Mouse (Mus musculus) cerebellum, adult 2 months (tissue): ENCODE data around the gene Cldn34a.

Source experiments
- CTCF ChIP-seq: fragments of 200-500 bp; IDR thresholded peaks from 2 replicates; pipeline ENCODE4 v1.5.1; 2011; ENCODE audit warnings: low read depth, mild to moderate bottlenecking, control low read depth, low read length, moderate library complexity, borderline replicate concordance; ENCODE audit not compliant: insufficient read depth
- POLR2A ChIP-seq: fragments of 200-500 bp; IDR thresholded peaks from 2 replicates; pipeline ENCODE4 v1.6.1; 2011; ENCODE audit warnings: low read length, control low read depth, borderline replicate concordance; ENCODE audit not compliant: insufficient read depth

- no peak for TF ChIP-seq CTCF
- no peak for TF ChIP-seq POLR2A
These were observed 15.0 kb upstream of the Cldn34a start for GRCm38 (mm10) chrX:152548180-152548579.
